Mouse (Mus musculus) liver, embryonic 12.5 days (tissue): ENCODE data around the gene Msi2. TPM values are rescaled to one million over a fixed set of nuclear protein-coding genes. Genes with fewer than 3 reads are reported as not detected.

Experiments used
- ATAC-seq: fragments of 200-750 bp; cut with Nextera tagmentation; 2 replicates; pipeline ENCODE4 v1.8.0; 2017; ENCODE audit warnings: moderate number of reproducible peaks, mild to moderate bottlenecking, moderate library complexity
- H3K27ac ChIP-seq: fragments of 300-500 bp; sonication (generic); 2 replicates; pipeline ENCODE4 v1.5.1; 2016; ENCODE audit warnings: mild to moderate bottlenecking
- H3K27me3 ChIP-seq: fragments of 300-500 bp; sonication (generic); replicated peaks from 2 replicates; pipeline ENCODE4 v1.6.1; 2016; ENCODE audit warnings: mild to moderate bottlenecking, moderate library complexity
- H3K36me3 ChIP-seq: fragments of 300-500 bp; sonication (generic); 2 replicates; pipeline ENCODE4 v1.6.1; 2016; ENCODE audit warnings: mild to moderate bottlenecking, moderate library complexity
- H3K4me1 ChIP-seq: fragments of 300-500 bp; sonication (generic); 2 replicates; pipeline ENCODE4 v1.6.1; 2016
- H3K4me2 ChIP-seq: fragments of 300-500 bp; sonication (generic); 2 replicates; pipeline ENCODE4 v1.6.1; 2016; ENCODE audit warnings: mild to moderate bottlenecking, moderate library complexity
- H3K4me3 ChIP-seq: fragments of 300-500 bp; sonication (generic); 2 replicates; pipeline ENCODE4 v1.5.1; 2016; ENCODE audit warnings: mild to moderate bottlenecking, moderate library complexity
- H3K9ac ChIP-seq: fragments of 300-500 bp; sonication (generic); 2 replicates; pipeline ENCODE4 v1.6.1; 2016; ENCODE audit warnings: mild to moderate bottlenecking, moderate library complexity
- H3K9me3 ChIP-seq: fragments of 300-500 bp; sonication (generic); replicated peaks from 2 replicates; pipeline ENCODE4 v1.6.1; 2016; ENCODE audit warnings: mild to moderate bottlenecking, moderate library complexity
- WGBS: fragments of 180-500 bp; shearing (Covaris S2); methylation state at CpG from one replicate; pipeline ENCODE4 v1.1.7; 2016; ENCODE audit not compliant: insufficient replicate concordance; 5-methylcytosine and 5-hydroxymethylcytosine counted together
- polyA plus RNA-seq: library from polyadenylated mRNA; unstranded; fragments of >200 nt; fragmentation: Nextera tagmentation; extraction: Ambion mirVana; gene quantifications from 2 replicates; pipeline ENCODE4 v1.2.1, GENCODE M21; 2016

Msi2 gene
- polyA plus RNA-seq, 1 experiment from 2014 or later = 5.2 TPM

DNA sequence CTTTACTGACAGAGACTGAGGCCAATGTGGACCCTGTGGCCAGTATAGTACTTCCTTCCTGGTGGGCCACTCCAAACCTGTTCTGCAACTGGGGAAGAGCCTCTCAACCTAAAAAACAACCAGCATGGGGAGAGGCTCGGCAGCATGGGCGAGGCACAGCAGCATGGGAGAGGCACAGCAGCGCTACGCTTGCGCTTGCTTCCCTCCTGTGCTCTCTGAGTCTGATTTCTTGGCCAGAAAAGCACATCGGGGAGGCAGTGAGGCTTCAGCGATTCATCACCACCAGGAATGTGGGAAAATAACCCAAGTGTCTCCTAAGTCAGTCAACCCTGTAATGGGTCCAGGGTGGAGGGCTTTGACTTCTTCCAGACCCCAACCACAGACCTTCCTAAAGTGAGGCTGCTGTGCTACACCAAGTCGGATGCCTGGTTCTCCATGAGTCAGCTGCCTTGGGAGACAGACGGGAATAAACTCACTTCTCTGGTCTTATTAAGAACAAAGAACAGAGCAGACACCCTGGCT, 297.2 kb downstream of the Msi2 start:
- Histone ChIP-seq H3K9me3 (no peaks in the 10 kb centered on the region), H3K27ac (peak overlapping the region; percentile 82), H3K4me3 (no peak overlapping the region), H3K4me1 (peaks cover 43% of the 10 kb centered on the region), H3K9ac (no peak overlapping the region), H3K4me2 (no peak overlapping the region), H3K36me3 (peaks cover 7% of the 10 kb centered on the region; the same call in 1 of the 2 replicates), H3K27me3 (no peaks in the 10 kb centered on the region)
- 61% methylated on average over 9 of the region's 9 CpGs for WGBS
- no peak for ATAC-seq

DNA sequence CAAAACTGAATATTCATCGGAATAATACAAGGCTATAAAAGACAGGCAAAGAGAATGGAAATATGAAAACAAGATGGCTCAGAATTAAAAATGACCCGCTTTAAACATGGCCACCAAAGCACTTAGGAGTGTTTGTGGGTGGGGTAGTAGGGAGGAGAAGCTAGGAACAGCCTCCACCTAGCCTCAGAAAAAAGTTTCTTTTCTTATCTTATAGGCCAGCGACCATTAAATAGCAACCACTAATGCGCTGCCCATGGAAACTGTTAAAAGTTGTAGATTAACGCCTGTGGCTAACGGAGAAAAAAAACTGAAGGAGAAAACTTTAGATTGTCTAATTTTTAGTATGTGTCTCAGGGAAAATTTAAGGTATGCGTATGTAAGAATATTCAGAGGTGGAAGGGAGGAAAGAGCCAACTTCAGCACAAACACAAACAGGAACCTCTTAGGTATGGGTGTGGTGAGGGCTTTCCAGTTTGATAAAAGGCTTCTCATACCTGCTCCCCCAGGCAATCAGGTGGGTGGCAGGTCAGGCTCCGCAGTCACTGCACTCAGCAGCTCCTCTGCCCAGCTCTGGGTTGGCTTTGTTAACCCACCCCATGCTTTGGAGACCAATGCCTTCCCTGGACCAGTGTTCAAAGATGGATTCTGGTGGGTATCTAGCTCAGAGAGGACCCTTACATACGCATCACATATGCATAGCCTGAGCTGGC, 298.5 kb downstream of the Msi2 start:
- Histone ChIP-seq H3K4me3 (no peak overlapping the region), H3K4me2 (peak overlapping the region; percentile 49), H3K9ac (peak overlapping the region; percentile 35), H3K27ac (peak overlapping the region; percentile 82), H3K36me3 (peaks cover 7% of the 10 kb centered on the region; the same call in 1 of the 2 replicates), H3K27me3 (no peaks in the 10 kb centered on the region), H3K4me1 (peaks cover 38% of the 10 kb centered on the region), H3K9me3 (no peaks in the 10 kb centered on the region)
- peak; percentile 92 for ATAC-seq
- WGBS = 43% methylated on average over 9 of the region's 9 CpGs

DNA sequence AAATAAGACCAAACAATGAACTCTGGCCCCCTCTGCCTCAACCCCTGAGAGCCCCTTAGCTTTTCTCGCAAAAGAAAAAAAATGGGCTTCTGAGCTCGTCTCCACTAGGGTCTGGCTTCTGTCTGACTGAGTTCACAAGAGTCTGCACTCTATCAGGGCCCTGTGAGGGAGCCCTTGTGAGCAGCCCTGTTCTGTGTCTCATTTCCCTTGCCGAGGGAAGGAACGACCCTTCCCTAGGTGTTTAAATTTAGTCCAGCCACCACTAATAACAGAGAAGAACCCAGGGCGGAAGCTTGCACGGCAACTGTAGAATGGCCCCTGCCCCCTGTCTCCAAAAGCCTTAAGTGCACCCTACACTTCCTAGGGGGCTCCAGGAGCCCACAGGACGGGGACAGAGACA, 299.2 kb downstream of the Msi2 start:
- no peak for ATAC-seq
- Histone ChIP-seq H3K9ac (no peak overlapping the region), H3K36me3 (peaks cover 7% of the 10 kb centered on the region; the same call in 1 of the 2 replicates), H3K4me1 (peaks cover 38% of the 10 kb centered on the region), H3K9me3 (no peaks in the 10 kb centered on the region), H3K4me2 (peak overlapping the region; percentile 49), H3K27ac (peak overlapping the region; percentile 82), H3K4me3 (no peak overlapping the region), H3K27me3 (no peaks in the 10 kb centered on the region)
- WGBS = 48% methylated on average over 7 of the region's 7 CpGs

DNA sequence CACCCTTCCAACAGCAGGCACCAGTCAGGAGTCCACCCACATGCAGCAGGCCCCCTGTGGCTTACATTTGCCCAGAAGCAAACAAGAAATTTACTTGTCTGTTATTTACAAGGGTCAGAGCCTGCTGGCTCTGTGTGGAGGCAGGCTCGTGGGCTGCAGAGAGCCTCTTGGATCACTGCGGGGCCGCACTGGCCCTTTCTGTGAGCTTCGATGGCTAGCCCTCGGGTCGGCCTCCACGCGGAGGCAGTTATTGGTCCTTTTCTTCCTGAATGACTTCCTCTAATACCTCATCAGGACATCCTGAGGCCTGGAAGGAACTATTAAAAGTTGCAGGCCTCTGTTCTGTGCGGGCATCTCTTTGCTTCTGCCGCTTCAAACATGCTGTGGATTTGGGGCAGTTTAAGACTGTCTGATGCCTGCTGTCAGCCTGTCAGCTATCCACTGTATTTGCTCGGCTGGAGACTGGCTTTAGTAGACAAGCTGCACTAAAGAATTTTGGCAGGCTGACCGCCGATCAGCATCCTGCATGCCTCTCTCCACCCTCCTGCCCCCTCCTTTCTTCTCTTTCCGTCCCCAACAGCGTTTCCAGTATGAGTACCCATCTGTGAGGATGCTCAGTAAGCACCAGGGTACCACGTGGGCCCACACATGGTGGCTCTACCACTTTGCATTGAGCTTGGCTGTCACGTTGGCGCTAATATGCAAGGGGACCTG, 304.0 kb downstream of the Msi2 start:
- Histone ChIP-seq H3K4me2 (no peak overlapping the region), H3K4me3 (no peak overlapping the region), H3K9ac (no peak overlapping the region), H3K4me1 (peaks cover 15% of the 10 kb centered on the region), H3K27me3 (no peaks in the 10 kb centered on the region), H3K27ac (no peak overlapping the region), H3K36me3 (peaks cover 12% of the 10 kb centered on the region), H3K9me3 (no peaks in the 10 kb centered on the region)
- ATAC-seq = no peak
- WGBS = 64% methylated on average over 18 of the region's 18 CpGs

DNA sequence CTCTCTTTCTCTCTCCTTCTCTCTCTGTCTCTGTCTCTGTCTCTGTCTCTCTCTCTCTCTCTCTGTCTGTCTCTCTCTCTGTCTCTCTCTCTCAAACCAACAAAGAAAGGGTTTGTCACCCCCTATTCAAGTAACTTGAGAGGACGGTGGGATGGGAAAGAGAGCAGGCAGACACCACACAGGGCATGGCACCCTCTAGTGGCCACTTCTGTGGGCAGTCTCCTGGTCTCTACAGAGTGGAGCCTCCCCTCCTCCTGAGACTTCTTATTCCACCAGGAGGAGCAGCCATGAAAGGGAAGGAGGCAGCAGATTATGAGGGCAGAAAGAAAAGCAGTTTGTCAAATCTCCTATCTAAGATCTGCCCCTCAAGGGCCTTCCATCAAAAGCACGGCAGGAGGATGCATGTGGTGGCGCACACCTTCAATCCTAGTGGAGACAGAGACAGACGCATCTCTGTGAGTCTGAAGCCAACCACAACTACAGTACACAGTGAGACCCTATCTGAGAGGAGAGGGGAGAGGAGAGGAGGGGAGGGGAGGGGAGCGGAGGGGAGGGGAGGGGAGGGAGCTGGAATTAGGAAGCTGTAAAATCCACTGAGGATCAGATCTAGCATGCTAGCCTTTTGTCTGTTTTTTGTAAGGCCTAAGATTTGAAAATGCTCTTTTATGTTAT, 305.8 kb downstream of the Msi2 start:
- Histone ChIP-seq H3K27me3 (no peaks in the 10 kb centered on the region), H3K4me2 (no peak overlapping the region), H3K9me3 (no peaks in the 10 kb centered on the region), H3K27ac (no peak overlapping the region), H3K4me1 (no peaks in the 10 kb centered on the region), H3K9ac (no peak overlapping the region), H3K36me3 (peaks cover 12% of the 10 kb centered on the region), H3K4me3 (no peak overlapping the region)
- ATAC-seq = no peak
- 62% methylated on average over 4 of the region's 5 CpGs for WGBS

DNA sequence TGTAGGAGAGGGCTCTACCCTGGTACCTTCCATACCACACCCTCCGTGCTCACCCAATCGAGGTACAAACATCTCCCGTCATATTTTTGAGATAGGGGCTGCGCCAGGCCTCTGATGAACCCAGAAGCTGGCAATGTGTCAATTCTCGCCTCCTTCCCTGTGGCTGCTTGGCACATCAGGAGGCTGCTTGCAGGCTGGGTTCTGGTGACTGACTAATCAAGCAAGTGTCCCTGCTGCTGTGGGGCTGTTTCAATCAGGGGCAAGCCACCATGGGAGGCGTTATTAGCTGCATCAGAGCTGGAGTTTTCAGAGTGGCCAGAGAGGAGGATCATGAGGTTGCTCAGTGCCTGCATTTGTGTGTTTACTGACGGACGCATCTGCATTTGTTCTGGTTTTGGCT, 310.0 kb downstream of the Msi2 start:
- no peaks in the 10 kb centered on the region for H3K27me3 ChIP-seq

DNA sequence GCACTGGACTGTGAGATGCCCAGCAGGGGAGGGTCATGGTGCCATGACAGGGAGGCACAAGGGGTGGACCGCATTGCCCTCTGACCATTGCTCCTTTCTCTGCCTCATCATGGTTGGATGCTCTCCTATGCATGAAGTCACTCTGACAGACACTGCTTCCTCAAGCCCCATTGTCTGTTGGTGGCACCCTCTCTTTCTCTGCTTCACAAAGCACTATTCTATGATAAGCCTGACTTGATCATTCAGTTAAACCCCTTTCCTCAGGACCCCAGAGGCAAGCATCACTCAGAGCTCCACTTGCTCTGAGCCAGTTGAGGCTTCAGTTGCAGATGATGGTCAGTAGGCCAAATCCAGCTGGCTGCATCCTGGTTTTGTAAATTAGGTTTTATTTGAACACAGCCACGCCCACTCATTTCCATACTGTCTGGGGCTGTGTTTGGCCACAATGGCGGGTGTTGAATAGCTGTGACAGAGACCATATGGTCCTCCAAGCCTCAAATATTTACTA, 311.9 kb downstream of the Msi2 start:
- no peak overlapping the region for H3K4me3 ChIP-seq
- H3K9me3 ChIP-seq = no peaks in the 10 kb centered on the region
- no peak overlapping the region for H3K27ac ChIP-seq
- H3K9ac ChIP-seq = no peak overlapping the region
- H3K27me3 ChIP-seq = no peaks in the 10 kb centered on the region
- H3K4me1 ChIP-seq = peaks cover 20% of the 10 kb centered on the region
- H3K4me2 ChIP-seq = no peak overlapping the region
- peaks cover 5% of the 10 kb centered on the region for H3K36me3 ChIP-seq
- 79% methylated on average over 3 of the region's 3 CpGs for WGBS
- no peak for ATAC-seq

More for the DNA sequence above, 310.0 kb downstream of the Msi2 start:
- no peaks in the 10 kb centered on the region for H3K9me3 ChIP-seq
- H3K9ac ChIP-seq = no peak overlapping the region
- WGBS = 82% methylated on average over 8 of the region's 8 CpGs
- no peak overlapping the region for H3K4me3 ChIP-seq
- H3K4me1 ChIP-seq = peaks cover 16% of the 10 kb centered on the region
- no peak for ATAC-seq
- no peak overlapping the region for H3K27ac ChIP-seq
- peaks cover 5% of the 10 kb centered on the region for H3K36me3 ChIP-seq
- no peak overlapping the region for H3K4me2 ChIP-seq

DNA sequence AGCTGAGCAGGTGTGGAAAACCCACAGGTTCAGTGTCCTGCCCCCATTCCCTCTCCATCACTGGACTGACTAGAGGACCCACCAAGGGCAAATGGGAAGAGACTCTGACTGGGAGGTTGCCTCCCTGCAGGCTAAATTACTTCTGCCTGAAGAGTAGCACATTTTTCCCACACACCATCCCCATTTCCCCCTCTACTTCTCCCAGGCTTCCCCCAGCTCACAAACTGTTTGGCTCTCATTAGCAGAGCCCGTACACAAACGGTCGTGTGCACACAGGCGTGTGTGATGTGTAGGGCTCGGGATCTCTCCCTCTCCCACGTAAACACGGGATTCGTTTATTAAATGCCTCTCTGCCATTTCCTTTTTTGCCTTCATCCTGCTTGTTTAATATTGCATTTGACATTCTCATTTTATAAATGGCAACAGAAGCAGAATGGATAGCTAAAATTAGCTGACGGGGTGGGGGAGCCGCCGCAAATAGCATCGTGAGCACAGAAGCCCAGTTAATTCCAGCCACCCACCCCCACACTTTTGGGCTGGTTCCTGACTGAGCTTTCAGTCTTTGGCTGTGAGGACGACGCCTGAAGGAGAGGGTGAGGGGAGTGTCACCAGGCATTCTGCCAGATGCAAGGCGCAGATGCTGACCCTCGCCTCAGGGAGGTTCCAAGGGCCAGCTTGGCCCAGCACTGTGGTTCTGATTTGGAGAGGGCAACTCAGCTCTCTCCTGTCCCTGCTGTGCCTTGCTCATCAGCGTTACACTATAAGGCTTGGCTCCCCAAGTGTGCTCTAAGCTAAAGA, 313.3 kb downstream of the Msi2 start:
- Histone ChIP-seq H3K9me3 (no peaks in the 10 kb centered on the region), H3K4me3 (no peak overlapping the region), H3K4me2 (no peak overlapping the region), H3K9ac (no peak overlapping the region), H3K4me1 (peaks cover 20% of the 10 kb centered on the region), H3K36me3 (peaks cover 8% of the 10 kb centered on the region), H3K27me3 (no peaks in the 10 kb centered on the region), H3K27ac (no peak overlapping the region)
- 67% methylated on average over 17 of the region's 17 CpGs for WGBS
- ATAC-seq = no peak

DNA sequence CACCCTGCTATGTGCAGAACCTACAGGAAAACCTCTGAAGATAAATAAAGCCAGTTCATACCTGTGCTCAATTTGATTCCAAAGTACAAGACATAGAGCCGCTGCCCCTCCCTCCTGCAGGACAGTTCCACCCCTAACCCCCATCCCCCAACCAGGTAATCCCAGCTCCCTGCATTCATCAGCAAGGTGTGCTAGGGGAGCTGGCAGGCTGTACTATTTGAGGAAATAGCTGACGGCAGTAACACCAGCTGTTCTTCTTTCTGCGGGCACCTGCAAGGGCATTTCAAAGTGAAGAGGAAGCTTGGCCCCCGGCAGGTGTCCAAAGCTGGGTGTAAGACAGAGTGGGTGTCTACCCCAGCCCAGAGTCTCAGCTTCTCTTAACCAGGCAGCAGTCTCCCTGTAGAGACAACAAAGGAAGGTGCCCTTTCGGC, 314.1 kb downstream of the Msi2 start:
- H3K27ac ChIP-seq = no peak overlapping the region
- peaks cover 20% of the 10 kb centered on the region for H3K4me1 ChIP-seq
- ATAC-seq = no peak
- peaks cover 2% of the 10 kb centered on the region; the same call in 1 of the 2 replicates for H3K36me3 ChIP-seq
- WGBS = 85% methylated on average over 5 of the region's 5 CpGs
- H3K4me3 ChIP-seq = no peak overlapping the region
- H3K4me2 ChIP-seq = no peak overlapping the region
- no peak overlapping the region for H3K9ac ChIP-seq
- no peaks in the 10 kb centered on the region for H3K27me3 ChIP-seq
- H3K9me3 ChIP-seq = no peaks in the 10 kb centered on the region

DNA sequence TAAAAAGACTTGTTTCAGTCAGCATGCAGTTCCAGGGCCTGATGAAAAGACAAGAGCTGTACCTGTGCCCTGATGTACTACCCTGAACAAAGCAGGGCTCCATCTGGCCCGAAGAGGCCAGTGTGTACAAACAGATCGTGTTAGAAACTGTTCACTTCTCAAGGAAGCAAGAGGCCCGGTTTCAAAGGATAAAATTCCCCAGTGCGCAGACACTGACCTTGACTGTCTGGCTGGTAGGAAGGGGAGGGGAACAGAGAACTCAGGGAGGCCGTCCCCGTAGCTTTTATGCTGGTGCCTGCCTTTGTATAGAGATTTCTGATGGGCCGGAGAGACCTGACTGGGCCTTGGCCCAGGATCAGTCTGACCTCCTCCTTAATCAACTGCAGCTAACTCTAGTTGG, 316.0 kb downstream of the Msi2 start:
- Histone ChIP-seq H3K36me3 (0 out of 2 replicates have a peak, but pooled peaks cover 2% of the 10 kb centered on the region), H3K27ac (no peak overlapping the region), H3K4me3 (no peak overlapping the region), H3K9ac (no peak overlapping the region), H3K27me3 (no peaks in the 10 kb centered on the region), H3K4me1 (peaks cover 20% of the 10 kb centered on the region), H3K9me3 (no peaks in the 10 kb centered on the region), H3K4me2 (no peak overlapping the region)
- WGBS = 69% methylated on average over 7 of the region's 7 CpGs
- ATAC-seq = no peak

DNA sequence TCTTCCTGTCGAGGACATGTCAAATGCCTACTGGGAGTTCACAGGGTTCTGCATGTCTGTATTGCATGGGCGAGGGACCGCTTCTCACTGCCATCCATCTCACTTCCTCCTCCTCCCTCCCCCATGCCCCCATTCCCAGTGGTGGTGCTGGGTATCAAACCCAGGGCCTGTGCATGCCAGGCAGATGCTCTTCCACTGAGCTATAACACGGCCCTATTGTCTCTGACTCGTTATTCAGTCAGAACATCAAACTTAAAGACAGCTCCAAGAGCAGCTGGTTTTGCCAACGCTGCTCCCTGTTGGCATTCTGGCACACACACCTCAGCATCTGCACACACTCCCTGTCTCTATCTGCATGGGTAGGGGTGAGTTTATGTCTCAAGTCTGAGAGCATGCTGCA, 317.0 kb downstream of the Msi2 start:
- H3K4me1 ChIP-seq = peaks cover 20% of the 10 kb centered on the region
- no peaks in the 10 kb centered on the region for H3K9me3 ChIP-seq
- no peaks in the 10 kb centered on the region for H3K27me3 ChIP-seq
- H3K9ac ChIP-seq = no peak overlapping the region
- 73% methylated on average over 6 of the region's 6 CpGs for WGBS
- no peak overlapping the region for H3K27ac ChIP-seq
- ATAC-seq = no peak
- H3K4me3 ChIP-seq = no peak overlapping the region
- H3K4me2 ChIP-seq = no peak overlapping the region
- H3K36me3 ChIP-seq = 0 out of 2 replicates have a peak, but pooled peaks cover 2% of the 10 kb centered on the region
